Mouse (Mus musculus) embryonic facial prominence, embryonic 14.5 days (tissue): Measurements from ENCODE around the gene Acyp1. TPM values are rescaled to one million over a fixed set of nuclear protein-coding genes. Genes with fewer than 3 reads are reported as not detected.

Experiments
- ATAC-seq: fragments of 200-750 bp; cut with Nextera tagmentation; 2 replicates; pipeline ENCODE4 v1.8.0; 2017; ENCODE audit warnings: low read depth, moderate number of reproducible peaks, moderate TSS enrichment
- DNase-seq: peaks from one replicate; pipeline ENCODE4 v3.0.0-alpha.2; 2015; ENCODE audit warnings: low spot score
- H3K27ac ChIP-seq: fragments of 300-500 bp; sonication (generic); replicated peaks from 2 replicates; pipeline ENCODE4 v1.5.1; 2014; ENCODE audit warnings: low read depth, mild to moderate bottlenecking, low read length, moderate library complexity
- H3K27me3 ChIP-seq: fragments of 300-500 bp; sonication (generic); replicated peaks from 2 replicates; pipeline ENCODE4 v1.6.1; 2014; ENCODE audit warnings: low read length; ENCODE audit not compliant: control insufficient read depth, insufficient read depth
- H3K36me3 ChIP-seq: fragments of 300-500 bp; sonication (generic); 2 replicates; pipeline ENCODE4 v1.6.1; 2014; ENCODE audit warnings: low read length, mixed read lengths; ENCODE audit not compliant: control insufficient read depth, insufficient read depth
- H3K4me1 ChIP-seq: fragments of 300-500 bp; sonication (generic); 2 replicates; pipeline ENCODE4 v1.6.1; 2014; ENCODE audit warnings: antibody characterized with exemption, low read length; ENCODE audit not compliant: control insufficient read depth, insufficient read depth
- H3K4me2 ChIP-seq: fragments of 300-500 bp; sonication (generic); 2 replicates; pipeline ENCODE4 v1.6.1; 2014; ENCODE audit warnings: low read depth, mild to moderate bottlenecking, low read length, moderate library complexity, mixed read lengths
- H3K4me3 ChIP-seq: fragments of 300-500 bp; sonication (generic); 2 replicates; pipeline ENCODE4 v1.5.1; 2014; ENCODE audit warnings: low read depth, mild to moderate bottlenecking, low read length
- H3K9ac ChIP-seq: fragments of 300-500 bp; sonication (generic); 2 replicates; pipeline ENCODE4 v1.6.1; 2014; ENCODE audit warnings: low read depth, mild to moderate bottlenecking, low read length, moderate library complexity, mixed read lengths
- H3K9me3 ChIP-seq: fragments of 300-500 bp; sonication (generic); 2 replicates; pipeline ENCODE4 v1.6.1; 2016; ENCODE audit warnings: low read length; ENCODE audit not compliant: control insufficient read depth
- WGBS: fragments of 180-500 bp; shearing (Covaris S2); extraction: QIAGEN DNeasy Blood & Tissue Kit; methylation state at CpG from one replicate; pipeline ENCODE4 v1.1.7; 2014; 5-methylcytosine and 5-hydroxymethylcytosine counted together
- microRNA-seq: library from miRNA; unstranded; fragments of <30 nt; microRNA quantifications from one replicate; pipeline ENCODE4, GENCODE M21; 2016; ENCODE audit warnings: borderline number of aligned reads
- polyA plus RNA-seq: library from polyadenylated mRNA; unstranded; fragments of >200 nt; fragmentation: Nextera tagmentation; extraction: Ambion mirVana; gene quantifications from 2 replicates; pipeline ENCODE4 v1.2.1, GENCODE M21; 2014

Acyp1 gene
- polyA plus RNA-seq, 1 experiment from 2014 or later: 49.1 TPM

GRCm38 (mm10) chr12:85252083-85252482 lies 36.2 kb downstream of the Acyp1 start:
- ATAC-seq (no peak), DNase-seq (no peak)
- Histone ChIP-seq H3K27ac (no peak overlapping the region), H3K4me3 (no peak overlapping the region), H3K36me3 (0 out of 2 replicates have a peak, but pooled peaks cover 7% of the 10 kb centered on the region), H3K27me3 (no peaks in the 10 kb centered on the region), H3K9ac (no peak overlapping the region), H3K4me1 (peaks cover 6% of the 10 kb centered on the region), H3K4me2 (no peak overlapping the region), H3K9me3 (peaks cover 7% of the 10 kb centered on the region; the same call in 1 of the 2 replicates)
- WGBS: 69% methylated on average over 3 of the region's 3 CpGs

- Histone ChIP-seq H3K27ac (no peak overlapping the region), H3K9me3 (no peaks in the 10 kb centered on the region), H3K4me3 (no peak overlapping the region), H3K4me1 (peaks cover 8% of the 10 kb centered on the region; the same call in 1 of the 2 replicates), H3K9ac (no peak overlapping the region), H3K36me3 (0 out of 2 replicates have a peak, but pooled peaks cover 3% of the 10 kb centered on the region), H3K27me3 (no peaks in the 10 kb centered on the region), H3K4me2 (no peak overlapping the region)
- DNase-seq: no peak
- ATAC-seq: no peak
- 85% methylated on average over 5 of the region's 5 CpGs for WGBS
Observed at GRCm38 (mm10) chr12:85237553-85237952, 50.7 kb downstream of the Acyp1 start.

GRCm38 (mm10) chr12:85233376-85234358 lies 54.6 kb downstream of the Acyp1 start:
- H3K9ac ChIP-seq: no peak overlapping the region
- H3K27me3 ChIP-seq: no peaks in the 10 kb centered on the region
- H3K4me1 ChIP-seq: peaks cover 12% of the 10 kb centered on the region; the same call in 1 of the 2 replicates
- no peak for ATAC-seq
- H3K4me2 ChIP-seq: no peak overlapping the region
- DNase-seq: no peak
- no peak overlapping the region for H3K4me3 ChIP-seq
- 0 out of 2 replicates have a peak, but pooled peaks cover 3% of the 10 kb centered on the region for H3K36me3 ChIP-seq
- WGBS: 64% methylated on average over 20 of the region's 21 CpGs
- no peak overlapping the region for H3K27ac ChIP-seq
- H3K9me3 ChIP-seq: no peaks in the 10 kb centered on the region

GRCm38 (mm10) chr12:85227876-85228599 lies 60.2 kb downstream of the Acyp1 start:
- H3K27ac ChIP-seq: peak overlapping the region; percentile 57
- no peak overlapping the region for H3K4me3 ChIP-seq
- ATAC-seq (no peak; the same call in 1 of the 2 replicates), DNase-seq (peak; percentile 48)
- H3K9ac ChIP-seq: no peak overlapping the region; the same call in 1 of the 2 replicates
- no peak overlapping the region; the same call in 1 of the 2 replicates for H3K4me2 ChIP-seq
- H3K36me3 ChIP-seq: peaks cover 40% of the 10 kb centered on the region
- H3K4me1 ChIP-seq: peaks cover 19% of the 10 kb centered on the region
- WGBS: 41% methylated on average over 15 of the region's 15 CpGs
- no peaks in the 10 kb centered on the region for H3K9me3 ChIP-seq
- no peaks in the 10 kb centered on the region for H3K27me3 ChIP-seq

- Histone ChIP-seq H3K27ac (peak overlapping the region; percentile 57), H3K27me3 (no peaks in the 10 kb centered on the region), H3K9ac (no peak overlapping the region), H3K36me3 (peaks cover 48% of the 10 kb centered on the region), H3K4me3 (no peak overlapping the region), H3K9me3 (no peaks in the 10 kb centered on the region), H3K4me1 (peaks cover 19% of the 10 kb centered on the region), H3K4me2 (no peak overlapping the region)
- peak; percentile 88 for DNase-seq
- WGBS: 19% methylated on average over 7 of the region's 7 CpGs
- ATAC-seq: peak; percentile 89
Observed at GRCm38 (mm10) chr12:85227227-85227626, 61.0 kb downstream of the Acyp1 start.

Small RNA genes lying within 50 kb of the gene (microRNA-seq; reads per million reads assigned to microRNA genes)
- not detected for gene Mir6938

Other genes with a start within 250 kb of the Acyp1 start
- gene Prox2, start 177.7 kb downstream of the Acyp1 start, polyA plus RNA-seq: 2.9 and 3.9 TPM in 2 replicates
- gene Dlst, start 177.6 kb downstream of the Acyp1 start, polyA plus RNA-seq: 110 and 112 TPM in 2 replicates
- 1.5 and 1.8 TPM in 2 replicates for gene Rps6kl1, start 137.2 kb downstream of the Acyp1 start, polyA plus RNA-seq
- 18.0 and 20.2 TPM in 2 replicates for gene Pgf, start 110.6 kb downstream of the Acyp1 start, polyA plus RNA-seq
- gene Eif2b2, start 69.0 kb downstream of the Acyp1 start, polyA plus RNA-seq: 74.5 and 91.6 TPM in 2 replicates
- gene Mlh3, start 17.8 kb downstream of the Acyp1 start, polyA plus RNA-seq: 8.3 and 9.0 TPM in 2 replicates
- 1.4 and 1.8 TPM in 2 replicates for gene Zc2hc1c, start 153 bp upstream of the Acyp1 start, polyA plus RNA-seq
- gene Nek9, start 50.9 kb upstream of the Acyp1 start, polyA plus RNA-seq: 19.4 and 21.2 TPM in 2 replicates
- gene Tmed10, start 86.4 kb upstream of the Acyp1 start, polyA plus RNA-seq: 358 and 372 TPM in 2 replicates
- gene Fos, start 185.5 kb upstream of the Acyp1 start, polyA plus RNA-seq: 11.2 and 12.6 TPM in 2 replicates